Mouse (Mus musculus) intestine, embryonic 15.5 days (tissue): ENCODE measurements at regions not wholly inside any gene's neighbourhood (a gene's known extent, or its start where the extent isn't known, plus 50 kb on each side); places are given as distances from the start of the nearest gene placed in this dataset.

Experiments
- ATAC-seq: fragments of 200-750 bp; cut with Nextera tagmentation; 2 replicates; pipeline ENCODE4 v1.8.0; 2017; ENCODE audit warnings: moderate TSS enrichment, moderate library complexity
- H3K27ac ChIP-seq: fragments of 300-500 bp; sonication (generic); 2 replicates; pipeline ENCODE4 v1.5.1; 2015; ENCODE audit warnings: mild to moderate bottlenecking, inconsistent platforms
- H3K27me3 ChIP-seq: fragments of 300-500 bp; sonication (generic); replicated peaks from 2 replicates; pipeline ENCODE4 v1.6.1; 2015; ENCODE audit warnings: inconsistent platforms
- H3K36me3 ChIP-seq: fragments of 300-500 bp; sonication (generic); 2 replicates; pipeline ENCODE4 v1.6.1; 2015; ENCODE audit warnings: inconsistent platforms
- H3K4me1 ChIP-seq: fragments of 300-500 bp; sonication (generic); replicated peaks from 2 replicates; pipeline ENCODE4 v1.6.1; 2015; ENCODE audit warnings: inconsistent platforms
- H3K4me2 ChIP-seq: fragments of 300-500 bp; sonication (generic); replicated peaks from 2 replicates; pipeline ENCODE4 v1.6.1; 2015; ENCODE audit warnings: mild to moderate bottlenecking, inconsistent platforms
- H3K4me3 ChIP-seq: fragments of 300-500 bp; sonication (generic); replicated peaks from 2 replicates; pipeline ENCODE4 v1.5.1; 2015; ENCODE audit warnings: inconsistent platforms
- H3K9ac ChIP-seq: fragments of 300-500 bp; sonication (generic); 2 replicates; pipeline ENCODE4 v1.6.1; 2015; ENCODE audit warnings: inconsistent platforms
- H3K9me3 ChIP-seq: fragments of 300-500 bp; sonication (generic); 2 replicates; pipeline ENCODE4 v1.6.1; 2016; ENCODE audit warnings: inconsistent platforms
- WGBS: fragments of 180-500 bp; shearing (Covaris S2); methylation state at CpG from one replicate; pipeline ENCODE4 v1.1.7; 2015; 5-methylcytosine and 5-hydroxymethylcytosine counted together

GRCm38 (mm10) chr6:122394160-122394559, 53.8 kb upstream of the Phc1 start:
- 53% methylated on average over 5 of the region's 5 CpGs for WGBS
- Histone ChIP-seq H3K4me1 (no peaks in the 10 kb centered on the region), H3K4me2 (no peak overlapping the region), H3K36me3 (no peaks in the 10 kb centered on the region), H3K27ac (no peak overlapping the region), H3K27me3 (no peaks in the 10 kb centered on the region; the same call in 1 of the 2 replicates), H3K4me3 (no peak overlapping the region), H3K9me3 (no peaks in the 10 kb centered on the region), H3K9ac (no peak overlapping the region)
- peak; percentile 75; the same call in 1 of the 2 replicates for ATAC-seq

- H3K9ac ChIP-seq: no peak overlapping the region
- peak; percentile 71 for ATAC-seq
- no peaks in the 10 kb centered on the region; the same call in 1 of the 2 replicates for H3K27me3 ChIP-seq
- H3K4me1 ChIP-seq: no peaks in the 10 kb centered on the region
- no peak overlapping the region for H3K4me3 ChIP-seq
- H3K4me2 ChIP-seq: 0 out of 2 replicates have a peak overlapping the region, but pooled peaks have one; percentile 11
- 40% methylated on average over 19 of the region's 19 CpGs for WGBS
- H3K9me3 ChIP-seq: no peaks in the 10 kb centered on the region
- no peaks in the 10 kb centered on the region for H3K36me3 ChIP-seq
- no peak overlapping the region for H3K27ac ChIP-seq
Observed at GRCm38 (mm10) chr6:122393231-122393881, 53.0 kb upstream of the Phc1 start.

GRCm38 (mm10) chr6:122391725-122392667, 51.6 kb upstream of the Phc1 start:
- 40% methylated on average over 29 of the region's 29 CpGs for WGBS
- peak; percentile 60 for ATAC-seq
- H3K9ac ChIP-seq: no peak overlapping the region

GRCm38 (mm10) chr6:122391126-122391525, 50.8 kb upstream of the Phc1 start:
- Histone ChIP-seq H3K4me1 (no peaks in the 10 kb centered on the region), H3K4me2 (no peak overlapping the region), H3K9ac (no peak overlapping the region), H3K27ac (no peak overlapping the region), H3K4me3 (no peak overlapping the region), H3K36me3 (no peaks in the 10 kb centered on the region), H3K9me3 (no peaks in the 10 kb centered on the region), H3K27me3 (no peaks in the 10 kb centered on the region; the same call in 1 of the 2 replicates)
- ATAC-seq: no peak
- WGBS: 86% methylated on average over 10 of the region's 10 CpGs

More at GRCm38 (mm10) chr6:122391725-122392667, 51.6 kb upstream of the Phc1 start:
- no peaks in the 10 kb centered on the region; the same call in 1 of the 2 replicates for H3K27me3 ChIP-seq
- H3K4me1 ChIP-seq: no peaks in the 10 kb centered on the region
- H3K36me3 ChIP-seq: no peaks in the 10 kb centered on the region
- no peak overlapping the region for H3K4me3 ChIP-seq
- peak overlapping the region; percentile 38 for H3K4me2 ChIP-seq
- H3K9me3 ChIP-seq: no peaks in the 10 kb centered on the region
- no peak overlapping the region for H3K27ac ChIP-seq

- no peak; the same call in 1 of the 2 replicates for ATAC-seq
- no peak overlapping the region for H3K4me2 ChIP-seq
- no peak overlapping the region for H3K27ac ChIP-seq
- no peaks in the 10 kb centered on the region; the same call in 1 of the 2 replicates for H3K27me3 ChIP-seq
- no peaks in the 10 kb centered on the region for H3K9me3 ChIP-seq
- no peaks in the 10 kb centered on the region for H3K36me3 ChIP-seq
- H3K9ac ChIP-seq: no peak overlapping the region
- WGBS: 74% methylated on average over 13 of the region's 13 CpGs
- H3K4me1 ChIP-seq: no peaks in the 10 kb centered on the region
- no peak overlapping the region for H3K4me3 ChIP-seq
Observed at GRCm38 (mm10) chr6:122390720-122391119, 50.4 kb upstream of the Phc1 start.
